Mouse (Mus musculus) B cell, adult 62 days (primary cell): ENCODE measurements around the gene Apba2. TPM values are rescaled to one million over a fixed set of nuclear protein-coding genes. Genes with fewer than 3 reads are reported as not detected.

Experiments
- total RNA-seq: library from RNA; stranded (reverse); gene quantifications from 4 replicates; pipeline ENCODE4 v1.2.4, GENCODE M21; 2023

The Apba2 gene
- total RNA-seq: not detected in 4 replicates

GRCm38 (mm10) chr7:64501536-64502270, at the start of gene Apba2:
Gene Apba2, plus strand, starts transcription at chr7:64501706.

Other genes with a start within 250 kb of the Apba2 start
- 11.4 to 14.3 TPM (median 12.4 TPM) in 4 replicates for gene Mtmr10, start 214.1 kb upstream of the Apba2 start, total RNA-seq
- gene Fan1, start 127.6 kb upstream of the Apba2 start, total RNA-seq: 8.5 to 10.7 TPM (median 10.5 TPM) in 4 replicates
- 46.1 to 55.3 TPM (median 51.8 TPM) in 4 replicates for gene Mphosph10, start 109.4 kb upstream of the Apba2 start, total RNA-seq
- gene Mcee, start 109.1 kb upstream of the Apba2 start, total RNA-seq: 6.9 to 14.9 TPM (median 9.7 TPM) in 4 replicates